Mouse (Mus musculus) kidney, postnatal 14 days (tissue): ENCODE results near the gene Ttn.
A peak's percentile ranks its signal among the peaks of the same experiment; 100 is the strongest.

Experiments
- DNase-seq: peaks from one replicate; pipeline ENCODE4 v3.0.0; 2022; ENCODE audit warnings: mixed read lengths

Gene Ttn

GRCm38 (mm10) chr2:76814048-76814817, 168.1 kb downstream of the Ttn start:
- no peak for DNase-seq

GRCm38 (mm10) chr2:76811160-76811559, 171.2 kb downstream of the Ttn start:
- DNase-seq, result no peak

GRCm38 (mm10) chr2:76808334-76808733, 174.0 kb downstream of the Ttn start:
- DNase-seq, result no peak

DNA sequence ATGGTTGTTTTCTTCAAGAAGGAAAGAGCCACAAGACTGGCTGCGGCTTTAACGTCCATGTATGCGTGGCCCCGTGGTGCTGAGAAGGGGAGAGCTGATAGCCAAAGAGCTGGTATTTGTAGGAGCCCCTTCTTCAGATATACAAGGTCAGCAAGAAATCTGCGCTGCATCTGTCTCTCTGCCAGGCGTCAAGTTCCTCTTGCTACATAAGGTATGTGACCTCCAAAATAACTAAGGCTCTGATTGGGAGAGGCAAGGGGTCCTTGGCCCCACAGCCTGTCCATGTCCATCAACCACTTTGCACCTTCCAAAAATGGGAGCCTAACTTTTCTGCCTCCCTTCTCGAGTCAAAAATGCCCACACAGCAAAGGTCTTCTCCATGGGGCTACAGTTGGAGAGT, 175.1 kb downstream of the Ttn start:
- no peak for DNase-seq

GRCm38 (mm10) chr2:76806861-76807260, 175.5 kb downstream of the Ttn start:
- no peak for DNase-seq

DNA sequence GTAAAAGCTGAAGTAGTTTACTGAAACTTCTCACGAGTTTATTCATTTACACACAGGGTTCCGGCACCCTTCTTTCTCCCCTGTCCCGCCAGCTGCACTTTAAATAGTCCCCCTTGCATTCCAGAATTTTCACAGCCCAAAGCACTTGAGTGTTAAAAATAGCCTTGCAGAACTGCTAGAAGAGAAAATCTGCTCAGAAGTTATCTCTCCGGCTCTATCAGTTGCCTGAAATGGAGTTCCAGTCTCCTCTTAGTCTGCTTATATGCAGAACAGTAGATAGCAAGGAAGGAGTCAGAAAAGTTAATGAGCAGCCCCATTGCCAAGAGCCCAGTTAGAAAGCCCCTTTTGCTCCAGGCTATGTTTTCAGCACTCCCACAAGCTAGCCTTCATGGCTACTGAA, 176.0 kb downstream of the Ttn start:
- no peak for DNase-seq

DNA sequence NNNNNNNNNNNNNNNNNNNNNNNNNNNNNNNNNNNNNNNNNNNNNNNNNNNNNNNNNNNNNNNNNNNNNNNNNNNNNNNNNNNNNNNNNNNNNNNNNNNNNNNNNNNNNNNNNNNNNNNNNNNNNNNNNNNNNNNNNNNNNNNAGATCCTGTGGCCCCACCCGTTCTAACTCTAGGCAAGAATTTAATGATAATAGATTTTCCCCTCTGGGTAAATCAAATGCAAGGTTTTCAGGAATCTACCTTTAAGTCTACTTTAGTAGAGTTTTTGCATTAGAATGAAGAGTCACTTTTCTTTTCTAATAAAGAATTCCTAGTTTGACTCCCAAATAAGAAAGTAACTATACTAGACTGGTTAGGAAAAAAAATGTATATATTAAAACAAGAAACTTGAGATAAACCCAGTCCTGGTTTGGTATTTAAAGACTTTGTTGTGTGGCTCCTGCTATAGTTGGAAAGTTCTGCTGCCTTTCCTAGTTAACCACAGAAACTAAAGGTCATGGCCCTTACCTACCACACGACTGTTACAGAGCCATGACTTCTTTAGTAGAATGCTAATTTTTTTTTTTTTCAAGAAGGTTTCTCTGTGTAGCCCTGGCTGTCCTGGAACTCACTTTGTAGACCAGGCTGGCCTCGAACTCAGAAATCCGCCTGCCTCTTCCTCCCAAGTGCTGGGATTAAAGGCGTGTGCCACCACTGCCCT, 177.0 kb downstream of the Ttn start:
- no peak for DNase-seq

- DNase-seq, result no peak
These were observed 198.2 kb downstream of the Ttn start for GRCm38 (mm10) chr2:76784171-76784570.

DNA sequence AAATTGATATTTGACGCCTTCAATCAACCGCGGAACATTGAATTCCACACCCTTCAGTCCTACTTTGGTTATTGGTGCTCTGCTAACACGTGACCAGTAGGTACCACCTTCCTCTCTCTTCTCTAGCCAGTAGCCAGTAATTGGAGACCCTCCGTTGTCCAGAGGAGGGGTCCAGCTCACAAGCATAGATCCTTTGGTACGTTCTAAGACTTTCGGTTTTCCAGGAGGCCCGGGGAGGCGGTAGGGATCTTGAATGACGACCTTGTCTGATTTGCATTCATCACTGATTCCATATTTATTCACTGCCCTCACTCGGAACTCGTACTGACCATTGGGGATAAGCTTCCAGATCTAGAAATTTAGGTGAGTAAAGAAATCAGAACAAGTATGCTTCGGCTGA, 201.6 kb downstream of the Ttn start:
- no peak for DNase-seq

- DNase-seq, result no peak
These were observed 212.5 kb downstream of the Ttn start for GRCm38 (mm10) chr2:76769831-76770230.

- DNase-seq, result no peak
These were observed 215.1 kb downstream of the Ttn start for GRCm38 (mm10) chr2:76767231-76767630.

DNA sequence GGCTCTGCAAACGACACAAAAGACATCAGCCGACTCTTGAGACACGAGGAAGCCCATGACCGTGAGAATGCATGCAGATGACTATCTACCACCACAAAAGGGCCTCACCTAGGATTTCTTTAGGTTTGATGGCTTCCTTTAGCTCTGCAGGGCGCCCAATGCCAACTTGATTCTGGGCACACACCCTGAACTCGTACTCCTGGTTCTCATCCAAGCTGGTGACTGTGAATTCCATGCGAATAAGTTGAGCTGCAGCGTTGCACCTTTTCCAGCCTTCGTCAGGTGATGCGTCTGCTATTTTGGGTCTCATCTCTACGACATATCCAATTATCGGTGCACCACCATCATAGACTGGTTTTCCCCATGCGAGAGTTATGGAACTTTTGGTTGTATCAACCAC, 217.8 kb downstream of the Ttn start:
- no peak for DNase-seq

DNA sequence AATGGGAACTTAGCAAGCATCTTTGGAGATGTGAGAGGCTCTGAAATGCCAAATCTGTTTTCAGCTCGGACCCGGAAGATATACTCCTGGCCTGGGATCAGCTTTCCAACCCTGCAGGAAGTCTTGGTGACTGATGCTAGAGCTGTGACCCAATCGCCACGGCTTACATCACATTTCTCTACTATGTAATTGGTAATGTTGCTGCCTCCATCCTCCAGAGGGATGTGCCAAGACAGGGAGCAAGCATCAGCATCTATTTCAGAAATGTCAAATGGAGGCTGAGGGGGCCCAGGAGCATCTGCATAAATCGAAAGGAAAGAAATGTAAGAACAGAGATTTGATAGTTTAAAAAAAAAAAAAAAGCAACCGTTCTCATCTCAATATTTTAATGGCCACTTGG, 220.2 kb downstream of the Ttn start:
- no peak for DNase-seq

DNA sequence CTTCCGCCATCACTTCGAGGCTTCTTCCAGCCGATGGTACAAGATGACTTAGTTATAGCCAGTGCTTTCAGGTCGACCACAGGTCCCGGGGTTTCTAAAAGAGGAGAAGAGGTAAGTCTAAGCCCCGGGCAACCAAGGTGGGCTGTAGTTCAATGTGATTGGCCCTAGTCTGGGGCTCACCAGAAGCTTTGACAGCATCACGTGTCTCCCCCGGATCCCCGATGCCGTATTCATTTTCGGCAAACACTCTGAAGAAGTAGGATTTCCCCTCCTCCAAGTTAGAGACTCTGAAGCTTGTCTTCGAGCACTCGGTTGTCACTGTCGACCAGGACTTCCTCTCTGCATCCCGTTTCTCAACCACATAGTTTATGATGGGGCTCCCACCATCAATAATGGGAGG, 225.9 kb downstream of the Ttn start:
- no peak for DNase-seq

GRCm38 (mm10) chr2:76751993-76752392, 230.4 kb downstream of the Ttn start:
- no peak for DNase-seq

DNA sequence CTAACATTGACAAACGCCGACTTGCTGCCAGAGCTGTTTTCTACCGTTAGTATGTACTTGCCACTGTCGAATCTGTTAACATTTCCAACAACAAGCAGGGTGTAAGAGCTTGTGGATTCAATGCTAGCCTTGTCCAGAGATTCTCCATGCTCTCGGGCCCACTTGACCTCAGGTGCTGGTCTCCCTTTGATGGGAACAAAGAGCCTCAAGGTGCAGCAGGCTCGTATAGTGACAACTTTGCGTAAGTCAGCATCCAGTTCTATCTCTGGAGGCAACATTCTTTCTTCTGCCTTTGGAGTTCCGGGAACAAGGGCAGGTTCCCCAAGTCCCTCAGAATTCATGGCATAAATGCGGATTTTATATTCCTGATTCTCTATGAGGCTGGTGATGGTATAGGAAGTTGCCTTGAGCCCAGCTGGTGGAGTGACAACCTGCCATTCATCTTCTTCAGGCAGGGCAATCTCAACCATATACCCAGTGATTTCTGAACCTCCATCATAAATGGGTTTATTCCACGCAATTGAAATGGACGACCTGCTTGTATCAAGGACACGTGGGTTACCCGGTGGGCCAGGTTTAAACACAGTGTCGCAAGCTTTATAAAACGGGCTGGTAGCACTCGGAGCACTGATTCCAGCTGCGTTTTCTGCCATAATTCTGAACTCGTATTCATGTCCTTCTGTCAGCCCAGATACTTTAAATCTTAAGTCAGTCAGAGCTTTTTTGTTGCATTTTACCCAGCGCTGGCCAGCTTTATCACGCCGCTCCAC, 232.8 kb downstream of the Ttn start:
- no peak for DNase-seq

DNA sequence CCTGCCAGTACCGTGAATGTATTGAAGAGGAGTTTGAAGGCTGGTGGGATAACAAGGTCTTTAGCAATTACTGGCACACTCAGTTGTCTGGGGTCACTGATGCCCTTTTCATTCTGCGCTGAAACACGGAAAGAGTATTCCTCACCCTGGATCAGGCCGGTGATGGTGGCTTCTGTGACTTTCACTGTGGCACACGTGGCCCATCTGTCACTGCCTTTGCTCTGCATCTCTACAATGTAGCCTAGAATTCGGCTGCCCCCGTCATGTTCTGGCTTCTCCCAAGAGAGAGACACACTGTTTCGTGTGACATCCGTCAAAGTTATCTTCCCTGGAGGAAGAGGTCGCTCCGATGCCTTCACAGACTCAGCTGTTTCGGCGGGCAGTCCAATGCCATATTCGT, 233.7 kb downstream of the Ttn start:
- DNase-seq, result no peak

GRCm38 (mm10) chr2:76719650-76720049, 262.7 kb downstream of the Ttn start:
- no peak for DNase-seq

GRCm38 (mm10) chr2:76714984-76715383, 267.4 kb downstream of the Ttn start:
- no peak for DNase-seq

DNA sequence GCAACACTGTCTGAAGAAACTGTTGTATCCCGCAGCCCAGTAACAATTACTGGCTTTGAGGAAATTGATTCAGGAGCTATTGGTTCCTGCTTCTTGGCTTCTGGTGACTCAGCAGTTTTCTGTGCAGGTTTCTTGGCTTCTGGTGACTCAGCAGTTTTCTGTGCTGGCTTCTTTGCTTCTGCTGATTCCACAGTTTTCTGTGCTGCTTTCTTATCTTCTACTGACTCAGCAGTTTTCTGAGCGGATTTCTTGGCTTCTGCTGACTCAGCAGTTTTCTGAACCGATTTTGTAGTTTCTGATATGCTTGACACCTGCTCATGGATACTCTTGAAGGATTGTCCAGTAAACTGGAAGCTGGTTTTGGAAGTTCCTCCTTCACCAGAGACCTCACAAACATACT, 273.8 kb downstream of the Ttn start:
- DNase-seq, result no peak

GRCm38 (mm10) chr2:76705655-76706054, 276.7 kb downstream of the Ttn start:
- DNase-seq, result no peak

GRCm38 (mm10) chr2:76702751-76703150, 279.6 kb downstream of the Ttn start:
- no peak for DNase-seq

DNA sequence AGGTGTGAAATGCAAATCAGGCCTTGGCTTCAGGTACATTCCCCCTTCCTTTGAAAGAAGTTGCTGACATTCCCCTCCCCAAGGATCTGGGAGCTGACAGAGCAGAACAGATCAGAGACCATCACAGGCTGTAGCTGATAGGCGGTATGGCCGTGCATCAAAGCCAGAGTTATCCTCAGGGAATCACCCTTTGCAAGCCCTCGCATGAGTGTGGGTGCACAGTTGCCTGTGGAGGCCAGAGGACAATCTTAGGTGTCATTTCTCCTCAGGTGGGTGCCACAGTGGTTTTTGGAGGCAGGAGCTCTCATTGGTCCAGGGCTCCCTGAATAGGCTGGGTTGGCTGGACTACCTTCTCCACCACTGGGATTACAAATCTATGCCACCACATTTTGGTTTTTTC, 280.2 kb downstream of the Ttn start:
- no peak for DNase-seq

DNA sequence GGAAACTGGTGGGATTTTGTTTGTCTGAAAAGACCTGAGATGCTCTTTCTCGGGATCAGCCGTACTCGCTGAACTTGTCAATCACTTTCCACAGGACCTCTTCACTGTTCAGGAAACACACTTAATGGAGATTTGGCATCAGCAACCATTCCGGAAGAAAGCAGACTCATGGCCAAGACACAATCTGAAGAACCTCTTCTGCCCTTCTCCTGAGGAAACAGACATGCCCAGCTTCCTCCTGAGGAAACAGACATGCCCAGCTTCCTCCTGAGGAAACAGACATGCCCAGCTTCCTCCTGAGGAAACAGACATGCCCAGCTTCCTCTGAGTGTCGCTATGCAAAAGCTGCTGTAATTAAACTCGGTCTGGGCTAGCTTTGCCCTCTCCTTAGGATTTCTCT, 287.1 kb downstream of the Ttn start:
- DNase-seq, result peak; percentile 40
